Mouse (Mus musculus) frontal cortex, postnatal 10 days (tissue): ENCODE data around the gene Adk.

Experiments
- DNase-seq, 2 experiments: peaks; one replicate each; pipeline ENCODE4 v3.0.0; 2022; ENCODE audit warnings: low spot score in 2 of 2, mixed read lengths in 1 of 2

Adk gene

DNA sequence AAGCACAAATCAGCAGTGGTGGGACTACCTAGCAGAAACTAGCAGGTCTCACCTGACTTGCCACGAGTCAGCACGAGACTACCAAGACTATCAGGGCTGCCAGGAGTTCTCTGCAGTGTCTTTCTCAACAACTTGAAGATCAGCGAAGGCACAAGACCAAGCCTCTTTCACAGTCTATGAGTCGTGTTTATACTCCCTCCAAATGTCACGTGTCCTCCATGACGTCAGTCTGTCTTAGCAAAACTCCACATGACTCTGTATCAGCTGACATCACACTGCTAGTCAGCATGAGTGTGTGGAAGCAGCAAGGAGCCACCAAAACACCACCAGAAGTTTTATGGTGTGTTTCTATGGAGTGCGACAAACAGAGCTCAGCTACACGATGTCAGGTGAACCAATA, 215.9 kb downstream of the Adk start:
- no peak for DNase-seq

- no peak for DNase-seq
These were observed 219.1 kb downstream of the Adk start for GRCm38 (mm10) chr14:21271472-21271871.

DNA sequence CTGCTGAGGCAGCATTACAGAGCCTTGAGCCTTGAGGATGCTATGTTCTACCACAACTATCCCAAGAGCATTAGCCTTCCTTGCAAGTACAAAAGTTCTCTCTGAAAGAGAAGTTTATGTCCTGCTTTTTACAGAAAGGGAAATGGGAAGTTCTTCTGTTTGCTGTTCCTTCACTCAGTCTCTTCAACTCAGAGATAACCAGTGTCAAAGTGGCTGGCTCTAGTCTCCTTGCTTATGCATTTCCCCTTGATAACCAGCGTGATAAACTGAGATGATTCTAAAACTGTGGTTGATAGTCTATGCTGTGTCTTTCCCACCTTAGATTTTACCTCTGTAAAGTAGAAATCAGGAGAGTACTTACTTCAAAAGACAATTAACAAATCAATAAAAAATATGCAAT, 223.4 kb downstream of the Adk start:
- DNase-seq: no peak

DNA sequence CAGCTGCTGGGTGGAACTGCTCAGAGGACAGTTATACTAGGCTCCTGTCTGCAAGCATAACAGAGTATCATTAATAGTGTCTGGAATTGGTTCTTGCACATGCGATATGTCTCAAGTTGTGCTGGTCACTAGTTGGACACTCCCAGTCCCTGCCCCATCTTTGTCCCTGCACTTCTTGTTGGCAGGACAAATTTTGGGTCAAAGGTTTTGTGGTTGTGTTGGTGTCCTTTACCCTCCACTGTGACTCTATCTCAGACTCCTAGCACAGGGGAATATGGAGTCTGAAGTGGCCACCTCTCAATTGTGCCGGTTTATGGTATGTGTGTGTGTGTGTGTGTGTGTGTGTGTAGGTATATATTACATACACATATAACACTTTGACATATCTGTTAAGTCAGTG, 225.9 kb downstream of the Adk start:
- DNase-seq: no peak

- DNase-seq: no peak
These were observed 226.6 kb downstream of the Adk start for GRCm38 (mm10) chr14:21278907-21279535.

GRCm38 (mm10) chr14:21280451-21280850, 228.1 kb downstream of the Adk start:
- no peak for DNase-seq

GRCm38 (mm10) chr14:21281506-21281905, 229.1 kb downstream of the Adk start:
- no peak for DNase-seq

- no peak for DNase-seq
These were observed 231.7 kb downstream of the Adk start for GRCm38 (mm10) chr14:21284116-21284515.

GRCm38 (mm10) chr14:21284847-21285246, 232.5 kb downstream of the Adk start:
- DNase-seq: no peak

DNA sequence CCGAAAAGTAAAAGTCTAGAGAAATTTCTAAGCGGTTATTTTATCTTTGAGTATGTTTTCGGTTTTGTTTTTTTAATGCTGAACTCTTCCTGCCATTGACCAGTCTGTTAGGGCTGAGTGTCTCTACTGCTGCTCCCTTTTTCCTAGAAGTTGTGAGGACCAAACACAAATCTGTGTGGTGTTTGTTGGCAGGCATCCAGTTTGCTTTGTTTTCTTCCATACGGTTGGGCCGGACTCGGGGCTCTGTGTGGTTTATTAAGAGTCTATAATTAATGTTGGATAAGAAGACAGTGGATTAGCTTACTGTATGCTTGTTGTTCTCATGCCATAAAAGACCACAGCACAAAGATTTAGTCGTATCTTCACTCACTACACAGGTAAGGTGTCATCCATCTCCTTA, 233.9 kb downstream of the Adk start:
- DNase-seq: no peak

DNA sequence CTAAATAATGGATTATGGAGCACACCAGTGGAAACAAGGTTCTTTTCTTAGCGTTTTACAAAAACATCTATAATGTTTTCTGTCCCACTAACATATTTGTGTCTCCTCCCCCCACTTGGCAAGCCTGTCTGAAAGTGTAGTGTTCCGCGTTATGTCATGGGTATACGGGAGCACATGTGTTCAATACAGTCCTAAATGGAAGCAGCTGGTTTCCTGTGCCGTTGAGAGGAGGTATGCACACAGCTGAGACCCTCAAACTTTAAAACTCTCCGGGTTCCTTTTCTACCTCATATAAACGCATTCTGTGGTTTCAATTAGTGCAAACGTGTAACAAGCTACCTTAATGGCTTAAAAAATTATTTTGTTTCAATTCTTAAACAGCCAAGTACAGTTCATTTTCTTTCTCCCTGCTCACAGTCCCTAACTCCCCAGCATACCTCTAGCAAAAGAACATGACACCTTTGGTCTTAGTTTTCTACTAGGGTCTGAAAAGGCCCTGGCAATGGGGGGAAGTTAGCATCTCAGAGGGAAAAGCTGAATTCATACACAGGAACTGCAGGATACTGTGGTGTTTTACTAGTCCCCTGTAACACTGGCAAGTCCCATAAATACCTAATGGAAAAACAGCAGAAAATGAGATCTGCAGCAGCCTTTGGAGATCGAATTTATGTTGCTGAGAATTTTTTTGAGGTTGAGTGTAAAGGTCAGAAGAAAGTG, 235.5 kb downstream of the Adk start:
- DNase-seq: no peak

GRCm38 (mm10) chr14:21299743-21300142, 247.4 kb downstream of the Adk start:
- DNase-seq: no peak

- no peak for DNase-seq
These were observed 252.4 kb downstream of the Adk start for GRCm38 (mm10) chr14:21304815-21305214.

GRCm38 (mm10) chr14:21308349-21308936, 256.1 kb downstream of the Adk start:
- DNase-seq: no peak

DNA sequence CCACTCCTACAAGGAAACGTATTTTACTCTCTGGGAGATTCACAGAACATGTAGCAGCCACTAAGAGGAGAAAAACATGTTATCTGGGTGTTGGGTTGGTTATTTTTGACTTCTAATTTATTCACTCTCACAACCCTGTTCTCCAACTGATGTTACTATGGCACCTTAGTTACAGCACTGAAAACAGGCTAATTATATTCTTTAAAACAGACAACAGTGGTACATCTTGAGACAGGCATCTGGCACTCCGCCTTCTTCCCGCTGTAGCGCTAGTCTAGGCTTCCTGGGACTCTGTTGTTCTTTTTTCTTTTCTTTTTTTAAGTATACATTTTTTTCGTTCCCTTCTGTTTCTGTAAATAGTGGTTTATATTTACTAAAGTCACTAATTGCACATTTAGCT, 258.2 kb downstream of the Adk start:
- DNase-seq: peak; percentile 30 to 46

GRCm38 (mm10) chr14:21313561-21314342, 261.4 kb downstream of the Adk start:
- DNase-seq: no peak

DNA sequence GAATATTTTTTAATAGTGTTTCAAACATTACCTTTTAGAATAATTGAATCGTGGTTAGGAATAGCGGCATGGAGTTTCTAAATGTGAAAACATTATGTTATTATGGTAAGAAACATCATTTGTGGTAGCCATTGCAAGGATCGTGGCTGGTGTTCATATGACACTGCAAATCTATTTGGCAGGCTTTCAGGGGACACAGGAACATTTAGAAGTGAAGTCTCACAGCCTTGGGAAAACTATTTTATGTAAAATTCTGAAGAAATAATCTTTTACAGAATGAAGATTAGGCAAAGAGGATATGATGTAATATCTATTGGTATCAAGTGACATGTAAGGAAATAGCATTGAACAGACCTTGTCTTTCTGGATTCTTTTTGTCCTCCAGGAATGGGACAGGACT, 262.1 kb downstream of the Adk start:
- no peak for DNase-seq

DNA sequence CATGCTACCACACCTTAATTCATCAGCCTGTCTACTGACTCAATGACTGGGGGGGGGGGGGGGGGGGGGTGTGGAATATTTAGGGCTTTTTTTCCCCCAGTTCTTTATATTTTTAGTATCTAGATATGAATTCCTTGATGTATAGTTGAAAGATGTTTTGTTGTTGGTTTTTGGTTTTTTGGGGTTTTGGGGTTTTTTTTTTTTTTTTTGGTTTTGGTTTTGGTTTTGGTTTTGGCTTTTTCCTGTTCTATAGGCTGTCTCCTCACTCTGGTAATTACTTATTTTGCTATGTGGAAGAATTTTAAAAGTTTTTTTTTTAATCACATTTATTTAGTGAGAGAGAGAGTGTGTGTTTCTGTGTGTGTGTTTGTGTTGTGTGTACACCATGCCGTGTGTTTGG, 282.5 kb downstream of the Adk start:
- DNase-seq: no peak

GRCm38 (mm10) chr14:21335691-21336314, 283.4 kb downstream of the Adk start:
- DNase-seq: no peak

DNA sequence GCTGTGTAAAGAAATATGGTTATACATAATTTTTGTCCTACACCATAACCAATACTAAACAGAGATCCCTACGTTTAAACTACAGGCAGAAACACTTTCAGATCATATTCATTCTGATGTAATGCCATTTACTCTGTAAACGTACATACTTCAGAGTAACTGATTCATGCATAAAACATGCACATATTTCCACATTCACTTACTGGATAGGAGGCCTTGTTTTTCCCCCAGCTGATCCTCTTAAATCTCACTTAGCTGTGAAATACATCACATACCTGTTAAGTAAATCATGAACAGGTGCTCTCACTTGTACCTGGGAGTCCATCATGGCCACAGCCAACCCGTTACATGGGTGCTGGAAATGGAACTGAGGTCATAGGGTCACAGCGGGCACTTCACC, 285.6 kb downstream of the Adk start:
- no peak for DNase-seq

DNA sequence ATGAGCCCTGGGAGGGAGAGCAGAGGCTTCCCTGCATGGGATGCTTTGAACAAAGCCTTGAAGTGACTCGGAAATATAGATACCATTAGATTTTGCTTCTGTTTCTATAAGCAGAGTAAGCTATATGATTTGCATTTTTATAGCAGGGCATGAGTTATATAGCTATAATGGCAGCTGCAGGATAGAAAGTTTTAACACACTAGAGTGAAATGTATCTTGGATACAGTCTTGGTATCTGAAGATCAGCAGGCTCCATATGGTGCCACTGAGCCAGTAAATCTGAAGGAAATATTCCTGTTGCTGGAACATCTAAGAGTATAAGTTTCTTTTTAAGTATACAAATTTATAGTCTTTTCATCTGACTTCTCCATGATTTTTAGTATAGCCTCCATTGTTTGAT, 288.8 kb downstream of the Adk start:
- no peak for DNase-seq

DNA sequence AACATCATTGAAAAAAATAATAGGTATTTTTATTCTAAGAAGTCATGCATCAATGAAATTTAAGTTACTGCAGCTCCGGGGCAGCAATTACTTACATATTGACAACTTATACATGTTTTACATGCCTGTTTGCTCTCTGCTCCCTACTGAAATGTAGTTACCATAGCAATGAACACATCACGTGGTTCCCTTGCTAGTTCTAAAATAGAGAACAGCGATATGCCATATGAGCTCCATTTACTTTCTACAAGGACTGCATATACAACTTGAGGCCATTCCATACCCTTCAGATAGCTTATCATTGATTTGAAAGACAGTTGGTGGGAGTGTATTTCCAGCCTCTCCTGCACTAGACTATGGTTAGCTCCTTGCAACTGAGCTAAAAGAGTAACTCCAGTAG, 290.6 kb downstream of the Adk start:
- no peak for DNase-seq
